Mouse (Mus musculus): ENCODE measurements around the gene Ctbs.

- TF ChIP-seq POLR2A (IDR thresholded peaks at IDR 0.05; ENCODE audit: control insufficient read depth, extremely low read depth, insufficient read depth, low read length, poor library complexity) = no peak
- no peak for TF ChIP-seq CTCF (IDR thresholded peaks at IDR 0.05; ENCODE audit: borderline replicate concordance, control insufficient read depth, extremely low read depth, insufficient read depth, low read length, poor library complexity)
Measured at GRCm38 (mm10) chr3:146419992-146420537, 29.5 kb upstream of the Ctbs start.

All from thymus, adult 2 months (tissue).